Mouse (Mus musculus) heart, postnatal 0 days (tissue): Measurements from ENCODE around the gene Plaa. TPM values are rescaled to one million over a fixed set of nuclear protein-coding genes. Genes with fewer than 3 reads are reported as not detected.

Source experiments
- ATAC-seq: fragments of 200-750 bp; cut with Nextera tagmentation; 2 replicates; pipeline ENCODE4 v1.8.0; 2017; ENCODE audit warnings: low read depth, moderate number of reproducible peaks, moderate library complexity; ENCODE audit not compliant: insufficient read depth
- DNase-seq: peaks from one replicate; pipeline ENCODE4 v3.0.0-alpha.2; 2016; ENCODE audit warnings: low spot score
- H3K27ac ChIP-seq: fragments of 300-500 bp; sonication (generic); 2 replicates; pipeline ENCODE4 v1.5.1; 2014; ENCODE audit warnings: low read depth, mild to moderate bottlenecking
- H3K27me3 ChIP-seq: fragments of 300-500 bp; sonication (generic); 2 replicates; pipeline ENCODE4 v1.6.1; 2014; ENCODE audit warnings: low read length, mixed read lengths; ENCODE audit not compliant: control insufficient read depth, insufficient read depth
- H3K36me3 ChIP-seq: fragments of 300-500 bp; sonication (generic); replicated peaks from 2 replicates; pipeline ENCODE4 v1.6.1; 2014; ENCODE audit warnings: low read length, mixed read lengths; ENCODE audit not compliant: control insufficient read depth, insufficient read depth
- H3K4me1 ChIP-seq: fragments of 300-500 bp; sonication (generic); 2 replicates; pipeline ENCODE4 v1.6.1; 2014; ENCODE audit warnings: antibody characterized with exemption; ENCODE audit not compliant: control insufficient read depth, insufficient read depth
- H3K4me2 ChIP-seq: fragments of 300-500 bp; sonication (generic); 2 replicates; pipeline ENCODE4 v1.6.1; 2014; ENCODE audit warnings: low read depth, mild to moderate bottlenecking, low read length, moderate library complexity
- H3K4me3 ChIP-seq: fragments of 300-500 bp; sonication (generic); 2 replicates; pipeline ENCODE4 v1.5.1; 2014; ENCODE audit warnings: low read depth, low read length
- H3K9ac ChIP-seq: fragments of 300-500 bp; sonication (generic); replicated peaks from 2 replicates; pipeline ENCODE4 v1.6.1; 2014; ENCODE audit warnings: low read depth, low read length, mixed read lengths
- H3K9me3 ChIP-seq: fragments of 300-500 bp; sonication (generic); replicated peaks from 2 replicates; pipeline ENCODE4 v1.6.1; 2016; ENCODE audit warnings: low read length; ENCODE audit not compliant: control insufficient read depth
- CTCF ChIP-seq: IDR thresholded peaks from 2 replicates; pipeline ENCODE4 v1.5.1; 2016; ENCODE audit warnings: antibody characterized with exemption, control low read depth, low read depth
- EP300 ChIP-seq: IDR thresholded peaks from 2 replicates; pipeline ENCODE4 v1.6.1; 2016; ENCODE audit warnings: antibody characterized with exemption, low read depth
- WGBS: fragments of 180-500 bp; shearing (Covaris S2); extraction: QIAGEN DNeasy Blood & Tissue Kit; methylation state at CpG from one replicate; pipeline ENCODE4 v1.1.7; 2014; 5-methylcytosine and 5-hydroxymethylcytosine counted together
- polyA plus RNA-seq: library from polyadenylated mRNA; unstranded; fragments of >200 nt; fragmentation: Nextera tagmentation; extraction: Ambion mirVana; gene quantifications from 2 replicates; pipeline ENCODE4 v1.2.1, GENCODE M21; 2015
- total RNA-seq: library from RNA; depleted of rRNA; stranded (reverse); fragments of >200 nt; gene quantifications from 2 replicates; pipeline ENCODE4 v1.2.3, GENCODE M21; 2014; ENCODE audit warnings: low replicate concordance

Gene Plaa
- total and polyA plus RNA-seq, 2 experiments from 2014 or later: 48.5 to 59.1 TPM

- Histone ChIP-seq H3K4me2 (no peak overlapping the region), H3K9me3 (no peaks in the 10 kb centered on the region), H3K27ac (no peak overlapping the region), H3K4me1 (peaks cover 8% of the 10 kb centered on the region; the same call in 1 of the 2 replicates), H3K36me3 (no peaks in the 10 kb centered on the region), H3K9ac (no peak overlapping the region), H3K4me3 (no peak overlapping the region), H3K27me3 (no peaks in the 10 kb centered on the region)
- DNase-seq (no peak), ATAC-seq (no peak)
- no peak for TF ChIP-seq CTCF
- TF ChIP-seq EP300: no peak
- 89% methylated on average over 5 of the region's 5 CpGs for WGBS
Measured at GRCm38 (mm10) chr4:94554955-94555494, 48.0 kb downstream of the Plaa start.

GRCm38 (mm10) chr4:94544321-94544720 lies 58.7 kb downstream of the Plaa start:
- H3K27me3 ChIP-seq: no peaks in the 10 kb centered on the region
- TF ChIP-seq CTCF (no peak), EP300 (no peak)
- ATAC-seq (no peak), DNase-seq (no peak)
- no peak overlapping the region for H3K4me2 ChIP-seq
- peaks cover 17% of the 10 kb centered on the region; the same call in 1 of the 2 replicates for H3K36me3 ChIP-seq
- no peak overlapping the region for H3K9ac ChIP-seq
- WGBS: 79% methylated on average over 7 of the region's 7 CpGs
- no peaks in the 10 kb centered on the region for H3K4me1 ChIP-seq
- no peaks in the 10 kb centered on the region for H3K9me3 ChIP-seq
- H3K27ac ChIP-seq: no peak overlapping the region
- H3K4me3 ChIP-seq: no peak overlapping the region

- Histone ChIP-seq H3K36me3 (peaks cover 11% of the 10 kb centered on the region), H3K27me3 (no peaks in the 10 kb centered on the region), H3K4me3 (no peak overlapping the region), H3K4me1 (no peaks in the 10 kb centered on the region), H3K4me2 (no peak overlapping the region), H3K27ac (no peak overlapping the region), H3K9me3 (no peaks in the 10 kb centered on the region), H3K9ac (no peak overlapping the region)
- ATAC-seq (no peak), DNase-seq (no peak)
- WGBS: 91% methylated on average over 4 of the region's 4 CpGs
- no peak for TF ChIP-seq CTCF
- TF ChIP-seq EP300: no peak
Measured at GRCm38 (mm10) chr4:94543041-94543440, 60.0 kb downstream of the Plaa start.

- Histone ChIP-seq H3K27ac (no peak overlapping the region), H3K36me3 (no peaks in the 10 kb centered on the region), H3K4me3 (no peak overlapping the region), H3K9ac (no peak overlapping the region), H3K4me2 (no peak overlapping the region), H3K9me3 (no peaks in the 10 kb centered on the region), H3K27me3 (no peaks in the 10 kb centered on the region), H3K4me1 (no peaks in the 10 kb centered on the region)
- ATAC-seq: no peak
- DNase-seq: no peak
- no peak for TF ChIP-seq EP300
- TF ChIP-seq CTCF: no peak
Measured at GRCm38 (mm10) chr4:94533205-94533604, 69.8 kb downstream of the Plaa start.

- Histone ChIP-seq H3K4me1 (no peaks in the 10 kb centered on the region), H3K4me2 (no peak overlapping the region), H3K27me3 (no peaks in the 10 kb centered on the region), H3K9ac (no peak overlapping the region), H3K4me3 (no peak overlapping the region), H3K27ac (no peak overlapping the region), H3K36me3 (no peaks in the 10 kb centered on the region), H3K9me3 (no peaks in the 10 kb centered on the region)
- ATAC-seq (no peak), DNase-seq (no peak)
- TF ChIP-seq CTCF: no peak
- no peak for TF ChIP-seq EP300
- 90% methylated on average over 1 of the region's 1 CpGs for WGBS
Measured at GRCm38 (mm10) chr4:94529448-94529847, 73.6 kb downstream of the Plaa start.

- no peaks in the 10 kb centered on the region for H3K27me3 ChIP-seq
- ATAC-seq (no peak), DNase-seq (no peak)
- no peak overlapping the region for H3K4me2 ChIP-seq
- H3K4me3 ChIP-seq: no peak overlapping the region
- no peak overlapping the region for H3K27ac ChIP-seq
- no peaks in the 10 kb centered on the region for H3K9me3 ChIP-seq
- no peak overlapping the region for H3K9ac ChIP-seq
- no peaks in the 10 kb centered on the region for H3K4me1 ChIP-seq
- no peak for TF ChIP-seq EP300
- TF ChIP-seq CTCF: peak; percentile 25; the same call in 1 of the 2 replicates
- H3K36me3 ChIP-seq: no peaks in the 10 kb centered on the region
Measured at GRCm38 (mm10) chr4:94523321-94523720, 79.7 kb downstream of the Plaa start.
